Mouse (Mus musculus) neural tube, embryonic 11.5 days (tissue): ENCODE measurements around the gene Mfap4. TPM values are rescaled to one million over a fixed set of nuclear protein-coding genes. Genes with fewer than 3 reads are reported as not detected.

Source experiments
- ATAC-seq: fragments of 200-750 bp; cut with Nextera tagmentation; 2 replicates; pipeline ENCODE4 v1.8.0; 2017; ENCODE audit warnings: moderate number of reproducible peaks, mild to moderate bottlenecking, moderate TSS enrichment, moderate library complexity; ENCODE audit not compliant: insufficient read depth, low FRiP score, low TSS enrichment
- DNase-seq: peaks from one replicate; pipeline ENCODE4 v3.0.0-alpha.2; 2015; ENCODE audit warnings: low spot score
- H3K27ac ChIP-seq: fragments of 300-500 bp; sonication (generic); 2 replicates; pipeline ENCODE4 v1.5.1; 2014; ENCODE audit warnings: low read depth, mild to moderate bottlenecking, low read length
- H3K27me3 ChIP-seq: fragments of 300-500 bp; sonication (generic); 2 replicates; pipeline ENCODE4 v1.6.1; 2014; ENCODE audit warnings: mild to moderate bottlenecking, low read length, mixed read lengths; ENCODE audit not compliant: control insufficient read depth, insufficient read depth
- H3K36me3 ChIP-seq: fragments of 300-500 bp; sonication (generic); 2 replicates; pipeline ENCODE4 v1.6.1; 2014; ENCODE audit warnings: mild to moderate bottlenecking, low read length, moderate library complexity, mixed read lengths; ENCODE audit not compliant: control insufficient read depth, insufficient read depth
- H3K4me1 ChIP-seq: fragments of 300-500 bp; sonication (generic); 2 replicates; pipeline ENCODE4 v1.6.1; 2014; ENCODE audit warnings: low read length, mixed read lengths; ENCODE audit not compliant: control insufficient read depth, insufficient read depth
- H3K4me2 ChIP-seq: fragments of 300-500 bp; sonication (generic); 2 replicates; pipeline ENCODE4 v1.6.1; 2014; ENCODE audit warnings: low read depth, mild to moderate bottlenecking, moderate library complexity
- H3K4me3 ChIP-seq: fragments of 300-500 bp; sonication (generic); 2 replicates; pipeline ENCODE4 v1.5.1; 2014; ENCODE audit warnings: low read depth, low read length
- H3K9ac ChIP-seq: fragments of 300-500 bp; sonication (generic); 2 replicates; pipeline ENCODE4 v1.6.1; 2014; ENCODE audit warnings: mild to moderate bottlenecking, low read length
- H3K9me3 ChIP-seq: fragments of 300-500 bp; sonication (generic); 2 replicates; pipeline ENCODE4 v1.6.1; 2016; ENCODE audit warnings: low read length; ENCODE audit not compliant: control insufficient read depth
- WGBS: fragments of 180-500 bp; shearing (Covaris S2); extraction: QIAGEN DNeasy Blood & Tissue Kit; methylation state at CpG from one replicate; pipeline ENCODE4 v1.1.7; 2014; 5-methylcytosine and 5-hydroxymethylcytosine counted together
- polyA plus RNA-seq: library from polyadenylated mRNA; unstranded; fragments of >200 nt; fragmentation: Nextera tagmentation; extraction: Ambion mirVana; gene quantifications from 2 replicates; pipeline ENCODE4 v1.2.1, GENCODE M21; 2014

Gene Mfap4
- polyA plus RNA-seq, 1 experiment from 2014 or later: 119 TPM

GRCm38 (mm10) chr11:61448599-61449225 lies 36.5 kb upstream of the Mfap4 start:
- no peak overlapping the region for H3K9ac ChIP-seq
- H3K4me3 ChIP-seq: no peak overlapping the region
- no peaks in the 10 kb centered on the region for H3K36me3 ChIP-seq
- no peak overlapping the region for H3K27ac ChIP-seq
- no peaks in the 10 kb centered on the region for H3K9me3 ChIP-seq
- WGBS: 81% methylated on average over 9 of the region's 9 CpGs
- no peaks in the 10 kb centered on the region for H3K4me1 ChIP-seq
- H3K4me2 ChIP-seq: no peak overlapping the region
- DNase-seq (no peak), ATAC-seq (no peak)
- no peaks in the 10 kb centered on the region for H3K27me3 ChIP-seq

- no peak for DNase-seq
- H3K27me3 ChIP-seq: no peaks in the 10 kb centered on the region
- no peak for ATAC-seq
- H3K36me3 ChIP-seq: no peaks in the 10 kb centered on the region
- H3K9me3 ChIP-seq: no peaks in the 10 kb centered on the region
- H3K4me1 ChIP-seq: no peaks in the 10 kb centered on the region
- no peak overlapping the region for H3K27ac ChIP-seq
- 71% methylated on average over 24 of the region's 24 CpGs for WGBS
- H3K4me2 ChIP-seq: no peak overlapping the region
- H3K4me3 ChIP-seq: no peak overlapping the region
- no peak overlapping the region for H3K9ac ChIP-seq
Observed at GRCm38 (mm10) chr11:61449499-61450292, 35.5 kb upstream of the Mfap4 start.

- no peaks in the 10 kb centered on the region for H3K27me3 ChIP-seq
- H3K9me3 ChIP-seq: no peaks in the 10 kb centered on the region
- H3K4me2 ChIP-seq: no peak overlapping the region
- no peaks in the 10 kb centered on the region for H3K4me1 ChIP-seq
- no peak overlapping the region for H3K4me3 ChIP-seq
- 74% methylated on average over 2 of the region's 2 CpGs for WGBS
- H3K9ac ChIP-seq: no peak overlapping the region
- no peak for ATAC-seq
- no peak overlapping the region for H3K27ac ChIP-seq
- DNase-seq: no peak
- H3K36me3 ChIP-seq: no peaks in the 10 kb centered on the region
Observed at GRCm38 (mm10) chr11:61464071-61464470, 21.2 kb upstream of the Mfap4 start.

GRCm38 (mm10) chr11:61465422-61465821 lies 19.8 kb upstream of the Mfap4 start:
- Histone ChIP-seq H3K4me2 (no peak overlapping the region), H3K9ac (no peak overlapping the region), H3K27me3 (no peaks in the 10 kb centered on the region), H3K4me1 (no peaks in the 10 kb centered on the region), H3K9me3 (no peaks in the 10 kb centered on the region), H3K36me3 (no peaks in the 10 kb centered on the region), H3K4me3 (no peak overlapping the region), H3K27ac (no peak overlapping the region)
- WGBS: 82% methylated on average over 4 of the region's 4 CpGs
- no peak for ATAC-seq
- no peak for DNase-seq

GRCm38 (mm10) chr11:61468534-61468933 lies 16.7 kb upstream of the Mfap4 start:
- no peak overlapping the region for H3K9ac ChIP-seq
- no peak for DNase-seq
- ATAC-seq: no peak

GRCm38 (mm10) chr11:61469317-61469917 lies 15.8 kb upstream of the Mfap4 start:
- ATAC-seq (no peak), DNase-seq (no peak)
- H3K9ac ChIP-seq: no peak overlapping the region
- H3K27me3 ChIP-seq: no peaks in the 10 kb centered on the region
- no peaks in the 10 kb centered on the region for H3K36me3 ChIP-seq
- 72% methylated on average over 7 of the region's 7 CpGs for WGBS
- H3K4me1 ChIP-seq: no peaks in the 10 kb centered on the region
- no peaks in the 10 kb centered on the region for H3K9me3 ChIP-seq
- no peak overlapping the region for H3K4me3 ChIP-seq
- no peak overlapping the region for H3K4me2 ChIP-seq
- H3K27ac ChIP-seq: no peak overlapping the region

More at GRCm38 (mm10) chr11:61468534-61468933, 16.7 kb upstream of the Mfap4 start:
- Histone ChIP-seq H3K36me3 (no peaks in the 10 kb centered on the region), H3K9me3 (no peaks in the 10 kb centered on the region), H3K27me3 (no peaks in the 10 kb centered on the region), H3K4me1 (no peaks in the 10 kb centered on the region), H3K27ac (no peak overlapping the region), H3K4me3 (no peak overlapping the region), H3K4me2 (no peak overlapping the region)
- 84% methylated on average over 4 of the region's 4 CpGs for WGBS

- DNase-seq (no peak), ATAC-seq (no peak)
- Histone ChIP-seq H3K36me3 (no peaks in the 10 kb centered on the region), H3K27ac (no peak overlapping the region), H3K4me2 (no peak overlapping the region), H3K9ac (no peak overlapping the region), H3K9me3 (no peaks in the 10 kb centered on the region), H3K4me1 (no peaks in the 10 kb centered on the region), H3K4me3 (no peak overlapping the region), H3K27me3 (no peaks in the 10 kb centered on the region)
Observed at GRCm38 (mm10) chr11:61470880-61471279, 14.4 kb upstream of the Mfap4 start.

- no peak for ATAC-seq
- no peaks in the 10 kb centered on the region for H3K9me3 ChIP-seq
- WGBS: 84% methylated on average over 4 of the region's 4 CpGs
- DNase-seq: no peak
- no peaks in the 10 kb centered on the region for H3K27me3 ChIP-seq
- H3K9ac ChIP-seq: no peak overlapping the region
- no peaks in the 10 kb centered on the region for H3K4me1 ChIP-seq
- H3K4me2 ChIP-seq: no peak overlapping the region
- no peaks in the 10 kb centered on the region for H3K36me3 ChIP-seq
- no peak overlapping the region for H3K27ac ChIP-seq
- H3K4me3 ChIP-seq: no peak overlapping the region
Observed at GRCm38 (mm10) chr11:61473630-61474029, 11.6 kb upstream of the Mfap4 start.
